Mouse (Mus musculus): Measurements from ENCODE around the gene Nipal3. TPM values are rescaled to one million over a fixed set of nuclear protein-coding genes. Genes with fewer than 3 reads are reported as not detected.

Nipal3 gene
- polyA plus RNA-seq (2012; rRNA removed): 6.0 and 6.1 TPM in 2 replicates

GRCm38 (mm10) chr4:135494521-135495396, at the start of gene Nipal3, which contains the start of gene Stpg1:
Nipal3 (minus strand) TSS chr4:135495038.
Stpg1 (plus strand) TSS chr4:135494790.

GRCm38 (mm10) chr4:135433443-135434394, 61.1 kb downstream of the Nipal3 start, which contains the start of gene Rcan3:
Rcan3 (minus strand) TSS chr4:135433853.

GRCm38 (mm10) chr4:135397991-135398390, 96.8 kb downstream of the Nipal3 start, which contains the start of gene Ncmap:
Ncmap (minus strand) TSS chr4:135398227.

Other genes starting within 250 kb of the Nipal3 start
- gene Clic4, start 222.2 kb downstream of the Nipal3 start, polyA plus RNA-seq (2012; rRNA removed): 84.2 and 90.3 TPM in 2 replicates
- 156 and 173 TPM in 2 replicates for gene Srrm1, start 141.7 kb downstream of the Nipal3 start, polyA plus RNA-seq (2012; rRNA removed)
- gene Ncmap, start 96.8 kb downstream of the Nipal3 start, polyA plus RNA-seq (2012; rRNA removed): 0.41 and 1.0 TPM in 2 replicates
- gene Rcan3, start 61.2 kb downstream of the Nipal3 start, polyA plus RNA-seq (2012; rRNA removed): 12.2 and 13.1 TPM in 2 replicates
- 0.41 and 0.42 TPM in 2 replicates for gene Stpg1, start 248 bp downstream of the Nipal3 start, polyA plus RNA-seq (2012; rRNA removed)
- gene Grhl3, start 78.6 kb upstream of the Nipal3 start, polyA plus RNA-seq (2012; rRNA removed): 1.9 and 2.3 TPM in 2 replicates
- 0.34 and 0.87 TPM in 2 replicates for gene Ifnlr1, start 191.2 kb upstream of the Nipal3 start, polyA plus RNA-seq (2012; rRNA removed)
- 0.07 and 0.10 TPM in 2 replicates for gene Il22ra1, start 233.1 kb upstream of the Nipal3 start, polyA plus RNA-seq (2012; rRNA removed)